Mouse (Mus musculus): ENCODE measurements around the gene Arhgap32.

Gene Arhgap32

GRCm38 (mm10) chr9:32253721-32254120, 137.8 kb downstream of the Arhgap32 start:
- no peak for DNase-seq (ENCODE audit: low spot score)

GRCm38 (mm10) chr9:32257365-32257764, 141.4 kb downstream of the Arhgap32 start:
- no peak for DNase-seq (ENCODE audit: low spot score)

- DNase-seq (ENCODE audit: low spot score) = no peak
Measured at GRCm38 (mm10) chr9:32257882-32258281, 141.9 kb downstream of the Arhgap32 start.

- peak; percentile 13 for DNase-seq (ENCODE audit: low spot score)
Measured at GRCm38 (mm10) chr9:32271896-32272444, 156.0 kb downstream of the Arhgap32 start.

GRCm38 (mm10) chr9:32278052-32278451, 162.1 kb downstream of the Arhgap32 start:
- no peak for DNase-seq (ENCODE audit: low spot score)

- no peak for DNase-seq (ENCODE audit: low spot score)
Measured at GRCm38 (mm10) chr9:32279789-32280188, 163.9 kb downstream of the Arhgap32 start.

- no peak for DNase-seq (ENCODE audit: low spot score)
Measured at GRCm38 (mm10) chr9:32280456-32280855, 164.5 kb downstream of the Arhgap32 start.

GRCm38 (mm10) chr9:32283591-32283990, 167.7 kb downstream of the Arhgap32 start:
- no peak for DNase-seq (ENCODE audit: low spot score)

GRCm38 (mm10) chr9:32291618-32292017, 175.7 kb downstream of the Arhgap32 start:
- DNase-seq (ENCODE audit: low spot score) = no peak

GRCm38 (mm10) chr9:32292686-32293085, 176.8 kb downstream of the Arhgap32 start:
- DNase-seq (ENCODE audit: low spot score) = no peak

- no peak for DNase-seq (ENCODE audit: low spot score)
Measured at GRCm38 (mm10) chr9:32295061-32295800, 179.3 kb downstream of the Arhgap32 start.

- no peak for DNase-seq (ENCODE audit: low spot score)
Measured at GRCm38 (mm10) chr9:32302501-32303150, 186.7 kb downstream of the Arhgap32 start.

- DNase-seq (ENCODE audit: low spot score) = no peak
Measured at GRCm38 (mm10) chr9:32311786-32312185, 195.8 kb downstream of the Arhgap32 start.

GRCm38 (mm10) chr9:32312208-32312607, 196.3 kb downstream of the Arhgap32 start:
- DNase-seq (ENCODE audit: low spot score) = no peak

- no peak for DNase-seq (ENCODE audit: low spot score)
Measured at GRCm38 (mm10) chr9:32314071-32314470, 198.1 kb downstream of the Arhgap32 start.

- DNase-seq (ENCODE audit: low spot score) = no peak
Measured at GRCm38 (mm10) chr9:32315999-32316398, 200.1 kb downstream of the Arhgap32 start.
